Mouse (Mus musculus): Measurements from ENCODE around the gene Lypd3.

DNA sequence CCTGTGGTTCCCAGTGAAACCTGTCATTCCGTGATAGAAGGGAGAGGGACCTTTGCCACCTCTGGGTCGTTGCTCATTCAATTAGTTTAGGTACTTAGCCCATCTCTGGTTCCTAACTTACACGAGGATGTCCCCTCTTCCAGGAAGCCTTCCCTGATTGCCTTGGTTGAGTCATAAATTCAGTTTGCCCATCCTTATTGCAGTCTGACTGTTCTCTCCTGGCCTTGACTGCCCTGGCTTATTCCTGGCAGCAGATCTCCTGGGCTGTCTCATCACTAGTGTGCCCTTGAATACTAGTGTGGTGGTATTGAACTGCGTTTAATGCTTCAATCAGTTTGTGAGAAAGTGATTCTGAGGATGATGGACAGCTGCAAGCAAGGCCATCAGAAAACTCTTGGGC, 6.7 kb upstream of the Lypd3 start:
- TF ChIP-seq CTCF (IDR thresholded peaks at IDR 0.05; ENCODE audit: control insufficient read depth, insufficient read depth, insufficient replicate concordance, low read depth, low read length) (no peak), POLR2A (IDR thresholded peaks at IDR 0.05; ENCODE audit: control insufficient read depth, low read depth, low read length) (no peak)
